Mouse (Mus musculus) G1E-ER4 (cell line): ENCODE results near the gene Ctxn2. TPM values are rescaled to one million over a fixed set of nuclear protein-coding genes. Genes with fewer than 3 reads are reported as not detected.

Experiments used
- GATA1 ChIP-seq: IDR thresholded peaks from one replicate; pipeline ENCODE4 v1.8.0; 2012; ENCODE audit warnings: low read length, inconsistent platforms
- polyA plus RNA-seq: library from polyadenylated mRNA; stranded (reverse); fragments of >175 nt; gene quantifications from 2 replicates; pipeline ENCODE4 v1.2.3, GENCODE M21; 2012

The Ctxn2 gene
- polyA plus RNA-seq: not detected in 2 replicates

- no peak for TF ChIP-seq GATA1
These were observed at the start of gene Ctxn2 for GRCm38 (mm10) chr2:125135903-125136811. Gene Ctxn2 (plus strand): TSS chr2:125136692.

GRCm38 (mm10) chr2:125088757-125089156 lies 47.7 kb upstream of the Ctxn2 start:
- TF ChIP-seq GATA1: no peak

- TF ChIP-seq GATA1: no peak
These were observed 16.9 kb upstream of the Ctxn2 start for GRCm38 (mm10) chr2:125119381-125120110.

- TF ChIP-seq GATA1: no peak
These were observed 14.2 kb upstream of the Ctxn2 start for GRCm38 (mm10) chr2:125122288-125122623.

GRCm38 (mm10) chr2:125122624-125123476 lies 13.6 kb upstream of the Ctxn2 start:
- no peak for TF ChIP-seq GATA1

GRCm38 (mm10) chr2:125123477-125123852 lies 13.0 kb upstream of the Ctxn2 start, which contains the start of gene Myef2:
Gene Myef2 (minus strand): TSS chr2:125123661.
- no peak for TF ChIP-seq GATA1

GRCm38 (mm10) chr2:125125824-125126223 lies 10.7 kb upstream of the Ctxn2 start:
- TF ChIP-seq GATA1: no peak

GRCm38 (mm10) chr2:125126792-125127191 lies 9.7 kb upstream of the Ctxn2 start:
- TF ChIP-seq GATA1: no peak

GRCm38 (mm10) chr2:125134113-125134512 lies 2.4 kb upstream of the Ctxn2 start:
- no peak for TF ChIP-seq GATA1

- no peak for TF ChIP-seq GATA1
These were observed 354 bp downstream of the Ctxn2 start for GRCm38 (mm10) chr2:125136846-125137245.

- TF ChIP-seq GATA1: no peak
These were observed 5.8 kb downstream of the Ctxn2 start for GRCm38 (mm10) chr2:125142336-125142735.

GRCm38 (mm10) chr2:125152388-125152787 lies 15.9 kb downstream of the Ctxn2 start, which contains the start of gene Slc12a1:
Gene Slc12a1 (plus strand): TSS chr2:125152505.
- TF ChIP-seq GATA1: no peak

GRCm38 (mm10) chr2:125154294-125154693 lies 17.8 kb downstream of the Ctxn2 start:
- no peak for TF ChIP-seq GATA1

- no peak for TF ChIP-seq GATA1
These were observed 19.0 kb downstream of the Ctxn2 start for GRCm38 (mm10) chr2:125155504-125155903.

- TF ChIP-seq GATA1: no peak
These were observed 25.5 kb downstream of the Ctxn2 start for GRCm38 (mm10) chr2:125162012-125162470.

GRCm38 (mm10) chr2:125178225-125178798 lies 41.8 kb downstream of the Ctxn2 start:
- TF ChIP-seq GATA1: no peak
